Mouse (Mus musculus) myocyte (in vitro differentiated cells): Measurements from ENCODE around the gene Il9r. TPM values are rescaled to one million over a fixed set of nuclear protein-coding genes. Genes with fewer than 3 reads are reported as not detected.

Experiments used
- H3K27me3 ChIP-seq: one replicate; pipeline ENCODE4 v1.6.1; 2011; ENCODE audit not compliant: control insufficient read depth, insufficient read depth, insufficient read length
- H3K36me3 ChIP-seq: one replicate; pipeline ENCODE4 v1.6.1; 2011; ENCODE audit not compliant: control insufficient read depth, insufficient read depth
- H3K4me2 ChIP-seq: one replicate; pipeline ENCODE4 v1.6.1; 2011; ENCODE audit warnings: low read depth, control low read depth
- H3K4me3 ChIP-seq: one replicate; pipeline ENCODE4 v1.5.1; 2011; ENCODE audit warnings: mild to moderate bottlenecking, control low read depth, moderate library complexity
- H3K79me2 ChIP-seq: one replicate; pipeline ENCODE4 v1.6.1; 2011; ENCODE audit not compliant: control insufficient read depth, insufficient read depth
- H3ac ChIP-seq: one replicate; pipeline ENCODE4 v1.6.1; 2011; ENCODE audit not compliant: control insufficient read depth, insufficient read length
- CEBPB ChIP-seq: IDR thresholded peaks from 2 replicates; pipeline ENCODE4 v1.6.1; 2011; ENCODE audit warnings: mild to moderate bottlenecking, moderate library complexity; ENCODE audit not compliant: poor library complexity, insufficient read depth, severe bottlenecking
- E2F4 ChIP-seq: IDR thresholded peaks from one replicate; pipeline ENCODE4 v1.6.1; 2011; ENCODE audit warnings: mild to moderate bottlenecking, control low read depth, moderate library complexity; ENCODE audit not compliant: insufficient read depth
- MAX ChIP-seq: IDR thresholded peaks from one replicate; pipeline ENCODE4 v1.6.1; 2011; ENCODE audit warnings: low read depth, mild to moderate bottlenecking, control low read depth
- MYOD1 ChIP-seq, 3 experiments: IDR thresholded peaks; one replicate each; pipeline ENCODE4 v1.6.1; 2011; ENCODE audit warnings: control low read depth in 2 of 3, low read depth in 2 of 3, mild to moderate bottlenecking in 2 of 3, moderate library complexity in 1 of 3; ENCODE audit not compliant: insufficient read length in 2 of 3, control insufficient read depth in 1 of 3
- MYOG ChIP-seq, 3 experiments: IDR thresholded peaks; one replicate each; pipeline ENCODE4 v1.6.1; 2011; ENCODE audit warnings: control low read depth in 2 of 3, low read depth in 2 of 3, mild to moderate bottlenecking in 2 of 3; ENCODE audit not compliant: insufficient read length in 2 of 3, control insufficient read depth in 1 of 3, insufficient read depth in 1 of 3
- POLR2A ChIP-seq: IDR thresholded peaks from one replicate; pipeline ENCODE4 v1.6.1; 2011; ENCODE audit warnings: low read depth, mild to moderate bottlenecking, control low read depth, moderate library complexity; ENCODE audit not compliant: insufficient read length
- POLR2AphosphoS2 ChIP-seq: IDR thresholded peaks from one replicate; pipeline ENCODE4 v1.6.1; 2011; ENCODE audit warnings: low read depth, control low read depth; ENCODE audit not compliant: insufficient read length
- REST ChIP-seq: IDR thresholded peaks from one replicate; pipeline ENCODE4 v1.6.1; 2011; ENCODE audit warnings: mild to moderate bottlenecking, control low read depth, moderate library complexity; ENCODE audit not compliant: insufficient read depth, insufficient read length
- SRF ChIP-seq: IDR thresholded peaks from one replicate; pipeline ENCODE4 v1.6.1; 2011; ENCODE audit warnings: low read depth; ENCODE audit not compliant: control insufficient read depth, insufficient read length
- TCF12 ChIP-seq: IDR thresholded peaks from one replicate; pipeline ENCODE4 v1.6.1; 2011; ENCODE audit warnings: mild to moderate bottlenecking, control low read depth; ENCODE audit not compliant: poor library complexity, insufficient read depth, severe bottlenecking
- TCF3 ChIP-seq: IDR thresholded peaks from one replicate; pipeline ENCODE4 v1.6.1; 2011; ENCODE audit warnings: low read depth, control low read depth; ENCODE audit not compliant: insufficient read length
- USF1 ChIP-seq: IDR thresholded peaks from one replicate; pipeline ENCODE4 v1.6.1; 2011; ENCODE audit warnings: low read depth, mild to moderate bottlenecking, control low read depth, moderate library complexity
- polyA plus RNA-seq: library from polyadenylated mRNA; unstranded; fragments of >200 nt; fragmentation: generic; extraction: Trizol; gene quantifications from one replicate; pipeline ENCODE4 v1.2.1, GENCODE M21; 2012; ENCODE audit warnings: missing spikeins

Il9r gene
- polyA plus RNA-seq, 1 experiment, result 0.01 TPM

- Histone ChIP-seq H3K79me2 (no peaks in the 10 kb centered on the region), H3K4me2 (no peak overlapping the region), H3K36me3 (peaks cover 34% of the 10 kb centered on the region), H3K4me3 (no peak overlapping the region), H3ac (no peak overlapping the region), H3K27me3 (no peaks in the 10 kb centered on the region)
- TF ChIP-seq TCF3, result no peak
- no peak for TF ChIP-seq MYOG (IDR thresholded peaks at IDR 0.05; ENCODE audit: control insufficient read depth in 1 of 3, insufficient read depth in 1 of 3, insufficient read length in 2 of 3, low read depth in 2 of 3)
- TF ChIP-seq USF1, result no peak
- no peak for TF ChIP-seq CEBPB
- TF ChIP-seq E2F4, result no peak
- TF ChIP-seq POLR2AphosphoS2, result no peak
- no peak for TF ChIP-seq MAX
- no peak for TF ChIP-seq SRF
- TF ChIP-seq POLR2A, result no peak
- TF ChIP-seq TCF12, result no peak
- no peak for TF ChIP-seq REST
- no peak for TF ChIP-seq MYOD1 (IDR thresholded peaks at IDR 0.05; ENCODE audit: control insufficient read depth in 1 of 3, insufficient read length in 2 of 3, low read depth in 2 of 3)
Observed at GRCm38 (mm10) chr11:32244617-32245016, 44.5 kb upstream of the Il9r start.

DNA sequence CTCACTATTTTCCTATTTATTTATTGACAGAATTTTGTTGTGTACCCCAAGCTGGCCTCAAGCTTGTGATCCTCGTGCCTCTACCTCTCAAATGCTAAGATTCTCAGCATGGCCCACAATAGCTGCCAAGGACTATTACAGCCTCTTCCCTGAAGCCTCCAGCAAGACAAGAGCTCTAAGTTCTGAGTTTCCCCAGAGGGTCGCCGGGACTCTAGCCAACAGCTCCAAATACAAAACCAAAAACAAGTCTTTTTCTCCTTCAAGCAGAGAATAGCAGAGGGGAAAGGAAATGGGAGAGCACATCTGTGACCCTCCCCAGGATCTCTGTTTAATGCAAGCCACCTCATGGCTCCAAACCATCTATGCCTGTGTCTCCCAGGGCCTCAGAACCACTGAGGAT, 44.0 kb upstream of the Il9r start:
- peaks cover 29% of the 10 kb centered on the region for H3K36me3 ChIP-seq
- no peak for TF ChIP-seq MAX
- no peak for TF ChIP-seq POLR2A
- TF ChIP-seq USF1, result no peak
- TF ChIP-seq MYOG (IDR thresholded peaks at IDR 0.05; ENCODE audit: control insufficient read depth in 1 of 3, insufficient read depth in 1 of 3, insufficient read length in 2 of 3, low read depth in 2 of 3), result no peak
- TF ChIP-seq REST, result no peak
- TF ChIP-seq CEBPB, result no peak
- no peak for TF ChIP-seq E2F4
- TF ChIP-seq TCF12, result no peak
- no peak overlapping the region for H3K4me3 ChIP-seq
- no peak overlapping the region for H3ac ChIP-seq
- H3K79me2 ChIP-seq, result no peaks in the 10 kb centered on the region
- no peak overlapping the region for H3K4me2 ChIP-seq
- H3K27me3 ChIP-seq, result no peaks in the 10 kb centered on the region

GRCm38 (mm10) chr11:32243205-32243955, 43.3 kb upstream of the Il9r start:
- H3K4me3 ChIP-seq, result no peak overlapping the region
- no peak overlapping the region for H3ac ChIP-seq
- no peak for TF ChIP-seq CEBPB
- no peak for TF ChIP-seq TCF3
- no peak for TF ChIP-seq E2F4
- no peak for TF ChIP-seq MYOG (IDR thresholded peaks at IDR 0.05; ENCODE audit: control insufficient read depth in 1 of 3, insufficient read depth in 1 of 3, insufficient read length in 2 of 3, low read depth in 2 of 3)
- no peak for TF ChIP-seq SRF
- H3K27me3 ChIP-seq, result no peaks in the 10 kb centered on the region
- H3K4me2 ChIP-seq, result no peak overlapping the region
- H3K79me2 ChIP-seq, result no peaks in the 10 kb centered on the region
- H3K36me3 ChIP-seq, result peaks cover 35% of the 10 kb centered on the region

DNA sequence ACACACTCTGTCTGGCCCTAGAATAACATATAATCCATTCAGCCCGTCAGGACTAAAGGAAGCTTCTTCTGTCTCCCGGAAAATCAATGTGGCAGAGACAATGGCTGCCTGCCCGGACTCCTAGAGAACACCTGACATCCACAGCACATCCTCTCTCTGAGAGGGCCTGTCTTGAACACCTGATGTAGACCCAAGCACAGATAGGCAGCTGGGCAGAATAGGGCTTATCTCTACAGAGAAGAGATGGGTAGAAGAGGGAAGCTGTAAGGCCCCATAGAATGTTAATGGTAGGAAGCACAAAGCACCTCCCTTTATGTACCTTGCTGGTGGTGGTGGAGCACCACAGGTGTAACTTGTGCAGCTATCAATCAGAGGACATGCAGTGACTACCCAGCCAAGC, 42.1 kb upstream of the Il9r start:
- Histone ChIP-seq H3ac (no peak overlapping the region), H3K79me2 (no peaks in the 10 kb centered on the region), H3K27me3 (no peaks in the 10 kb centered on the region), H3K36me3 (peaks cover 35% of the 10 kb centered on the region), H3K4me3 (no peak overlapping the region), H3K4me2 (no peak overlapping the region)
- no peak for TF ChIP-seq POLR2AphosphoS2

- TF ChIP-seq MYOG (IDR thresholded peaks at IDR 0.05; ENCODE audit: control insufficient read depth in 1 of 3, insufficient read depth in 1 of 3, insufficient read length in 2 of 3, low read depth in 2 of 3) (no peak), REST (no peak), CEBPB (no peak), TCF12 (no peak), E2F4 (no peak), MAX (no peak), USF1 (no peak), SRF (no peak), POLR2AphosphoS2 (no peak), TCF3 (no peak), MYOD1 (IDR thresholded peaks at IDR 0.05; ENCODE audit: control insufficient read depth in 1 of 3, insufficient read length in 2 of 3, low read depth in 2 of 3) (no peak), POLR2A (no peak)
- H3K4me3 ChIP-seq, result no peak overlapping the region
- no peaks in the 10 kb centered on the region for H3K79me2 ChIP-seq
- H3K27me3 ChIP-seq, result no peaks in the 10 kb centered on the region
- H3ac ChIP-seq, result no peak overlapping the region
- H3K4me2 ChIP-seq, result no peak overlapping the region
- peaks cover 29% of the 10 kb centered on the region for H3K36me3 ChIP-seq
Observed at GRCm38 (mm10) chr11:32241391-32241790, 41.3 kb upstream of the Il9r start.
